Mouse (Mus musculus) liver, embryonic 14.5 days (tissue): Measurements from ENCODE around the gene Tnk1.

Experiments
- CTCF ChIP-seq: IDR thresholded peaks from 2 replicates; pipeline ENCODE4 v1.5.1; 2016; ENCODE audit warnings: antibody characterized with exemption, low read depth, control low read depth
- EP300 ChIP-seq: IDR thresholded peaks from 2 replicates; pipeline ENCODE4 v1.6.1; 2016; ENCODE audit warnings: antibody characterized with exemption, low read depth

DNA sequence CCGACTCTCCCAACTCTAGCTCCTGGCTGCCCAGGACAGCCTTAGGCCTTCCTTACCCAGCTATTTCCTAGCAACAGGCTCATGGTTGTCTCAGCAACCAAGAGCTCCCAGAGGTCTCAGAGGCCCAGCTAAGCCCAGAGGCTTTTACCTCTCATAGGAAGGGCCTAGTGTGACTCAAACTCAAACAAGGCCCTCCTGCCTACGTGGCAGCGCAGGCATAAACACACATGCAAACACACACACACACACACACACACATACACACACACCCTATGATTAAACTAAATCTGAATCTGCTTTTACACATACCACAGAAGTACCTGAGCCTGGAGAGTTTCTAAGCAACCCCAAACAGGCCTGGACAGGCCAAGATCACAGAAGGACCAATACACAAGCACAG is 19.9 kb upstream of the Tnk1 start:
- TF ChIP-seq EP300 (no peak), CTCF (no peak)
